Mouse (Mus musculus) c-Kit-positive CD71-positive TER-119-positive erythroid progenitor cells, embryonic 14.5 days (primary cell): ENCODE results near the gene Cldn9.

Experiments
- DNase-seq: peaks from one replicate; pipeline ENCODE4 v3.0.0-alpha.2; 2013; ENCODE audit warnings: low spot score

Gene Cldn9

DNA sequence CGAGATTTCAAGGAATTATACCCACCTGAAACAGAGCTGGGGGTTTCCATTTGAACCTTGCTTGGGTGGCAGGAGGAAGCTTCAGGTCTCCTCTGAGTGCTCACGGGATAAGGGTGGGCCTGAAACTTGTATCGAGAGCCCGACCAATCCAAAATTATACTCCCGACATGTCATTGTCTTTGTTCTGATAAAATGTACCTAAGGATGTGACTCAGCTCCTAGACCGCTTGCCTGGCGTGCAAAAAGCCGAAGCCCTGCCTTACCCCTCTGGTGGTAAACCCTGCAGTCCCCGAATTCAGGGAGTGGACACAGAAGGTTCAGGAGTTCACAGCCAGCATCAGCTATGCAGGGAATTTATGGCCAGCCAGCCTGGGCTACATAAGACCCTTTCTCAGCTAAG is 3.5 kb downstream of the Cldn9 start:
- DNase-seq: no peak

- DNase-seq: no peak
Observed at GRCm38 (mm10) chr17:23679127-23679835, 4.5 kb downstream of the Cldn9 start, which contains the start of gene Cldn6. TSS of gene Cldn6 (plus strand) at chr17:23679249.

DNA sequence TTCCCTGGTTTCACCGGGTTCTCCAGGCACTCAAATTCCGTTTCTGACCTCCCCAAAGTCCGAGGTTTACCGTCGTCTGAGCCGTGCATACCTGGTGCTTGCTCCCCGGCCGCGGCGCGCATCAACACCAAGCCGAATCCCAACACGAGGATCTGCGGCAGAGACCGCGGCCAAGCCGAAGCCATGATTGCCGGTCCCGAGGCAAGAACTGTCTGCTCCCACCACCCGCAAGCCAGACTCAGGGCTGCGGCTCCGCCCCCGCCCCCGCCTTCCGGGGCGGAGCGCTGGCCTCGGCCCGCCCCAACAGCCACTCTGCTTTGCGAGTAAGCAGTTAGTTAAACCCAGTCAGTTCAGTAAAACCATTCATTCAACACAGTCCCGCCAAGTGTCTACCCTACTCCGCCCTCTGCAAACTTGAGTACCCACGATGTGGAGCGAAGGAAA is 6.6 kb downstream of the Cldn9 start, which contains the start of gene Tnfrsf12a:
Tnfrsf12a (minus strand) TSS at position 233 of the 444 bp plus-strand sequence.
- peak; percentile 74 for DNase-seq

DNA sequence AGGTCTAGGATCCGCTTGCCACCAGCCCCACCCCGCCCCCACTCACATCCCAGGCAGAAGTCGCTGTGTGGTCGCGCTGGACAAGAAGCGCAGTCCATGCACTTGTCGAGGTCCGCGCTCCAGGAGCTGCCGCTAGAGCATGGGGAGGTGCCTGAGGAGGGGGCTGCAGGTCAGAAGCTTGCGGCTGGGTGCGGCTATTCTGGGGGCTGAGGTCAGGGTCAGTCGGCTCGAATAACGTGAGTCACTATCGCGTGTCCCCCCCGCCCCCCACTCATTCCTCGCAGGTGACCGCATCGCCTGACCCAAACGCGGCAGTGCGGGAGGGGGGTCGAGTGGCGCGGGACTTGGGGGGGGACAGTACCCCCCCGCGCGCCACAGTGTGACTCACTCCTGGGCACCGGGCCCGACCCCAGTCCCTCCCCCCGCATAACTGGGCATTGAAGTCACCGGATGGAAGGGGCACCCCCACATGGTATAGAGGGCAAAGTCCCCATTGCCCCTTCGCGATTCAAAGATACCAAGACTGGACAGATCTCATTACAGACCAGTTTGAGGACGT is 7.3 kb downstream of the Cldn9 start:
- DNase-seq: no peak

DNA sequence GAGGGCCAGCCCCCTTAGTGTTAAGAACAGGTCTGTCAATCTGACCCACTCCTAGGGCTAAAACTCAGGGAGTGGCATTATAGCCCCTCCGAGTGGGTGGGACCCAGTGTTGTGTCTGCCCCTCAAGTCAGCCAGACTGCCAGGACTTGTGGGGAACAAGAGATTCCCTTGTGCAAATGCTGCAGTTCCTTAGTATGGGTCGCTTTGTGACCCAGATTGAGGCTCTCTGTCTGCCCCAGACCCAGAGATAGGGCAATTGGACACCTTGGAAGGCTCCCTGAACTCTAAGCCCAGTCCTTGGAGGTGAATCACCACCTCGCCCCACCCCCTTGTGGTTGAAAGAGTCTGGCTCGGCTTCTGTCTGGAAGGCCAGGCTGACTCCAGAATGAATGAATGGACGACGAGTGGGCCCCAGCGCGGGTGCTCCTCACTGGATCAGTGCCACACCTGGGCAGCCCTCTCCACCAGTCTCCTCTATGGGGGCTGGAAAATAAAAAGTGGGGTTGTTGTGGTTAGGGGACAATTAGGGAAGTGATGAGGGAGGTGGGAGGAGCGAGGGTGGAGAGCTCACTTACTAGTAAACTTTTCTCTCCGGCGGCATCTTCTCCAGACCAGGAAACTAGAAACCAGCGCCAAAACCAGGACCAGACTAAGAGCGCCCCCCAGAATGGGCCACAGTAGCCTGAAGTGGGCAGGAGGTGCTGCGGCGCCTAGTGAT is 8.1 kb downstream of the Cldn9 start:
- peak; percentile 56 for DNase-seq

DNA sequence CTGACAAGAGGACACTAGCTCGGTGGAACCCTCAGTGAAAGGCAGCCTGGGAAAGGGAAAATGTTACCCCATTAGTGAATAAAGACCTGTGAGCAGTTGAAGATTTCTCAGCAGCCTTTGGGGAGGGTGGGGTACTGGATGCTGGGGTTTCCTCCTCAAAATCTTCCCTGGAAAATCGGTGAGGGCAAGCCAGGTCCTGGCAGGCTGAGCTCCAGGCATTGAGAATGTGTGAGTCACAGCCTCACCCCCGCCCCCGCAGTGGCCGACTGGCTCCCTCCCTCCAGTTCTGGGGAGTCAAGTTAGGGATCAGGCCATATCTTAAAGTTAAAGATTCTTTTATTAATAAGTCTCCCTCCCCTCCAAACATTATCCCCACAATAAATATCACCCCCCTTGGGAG is 8.7 kb downstream of the Cldn9 start:
- DNase-seq: no peak

GRCm38 (mm10) chr17:23674271-23674952 is 9.4 kb downstream of the Cldn9 start:
- no peak for DNase-seq

GRCm38 (mm10) chr17:23673424-23674073 is 10.3 kb downstream of the Cldn9 start, which contains the start of the genes Hcfc1r1 and Thoc6:
TSS of gene Hcfc1r1 (plus strand) at chr17:23673596.
TSS of gene Thoc6 (minus strand) at chr17:23673882.
- peak; percentile 92 for DNase-seq

GRCm38 (mm10) chr17:23672761-23673160 is 11.1 kb downstream of the Cldn9 start:
- DNase-seq: no peak

DNA sequence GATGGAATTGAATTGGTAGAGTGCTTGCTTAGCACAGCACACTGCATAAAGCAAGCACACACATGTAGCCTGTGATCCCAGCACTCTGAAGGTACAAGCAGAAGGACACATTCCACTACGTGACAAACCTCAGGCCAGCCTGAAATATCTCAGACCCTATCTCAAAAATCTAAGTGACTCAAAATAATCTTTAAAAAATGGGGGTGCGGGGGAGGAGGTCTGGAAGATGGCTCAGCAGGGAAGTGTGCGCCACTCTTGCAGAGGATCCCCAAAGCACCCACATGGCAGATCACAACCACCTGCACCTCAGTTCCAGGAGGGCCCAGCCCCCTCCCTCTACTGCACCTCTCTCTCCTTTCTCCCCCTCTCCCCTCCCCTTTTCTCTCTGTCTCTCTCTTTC is 12.3 kb downstream of the Cldn9 start:
- no peak for DNase-seq

DNA sequence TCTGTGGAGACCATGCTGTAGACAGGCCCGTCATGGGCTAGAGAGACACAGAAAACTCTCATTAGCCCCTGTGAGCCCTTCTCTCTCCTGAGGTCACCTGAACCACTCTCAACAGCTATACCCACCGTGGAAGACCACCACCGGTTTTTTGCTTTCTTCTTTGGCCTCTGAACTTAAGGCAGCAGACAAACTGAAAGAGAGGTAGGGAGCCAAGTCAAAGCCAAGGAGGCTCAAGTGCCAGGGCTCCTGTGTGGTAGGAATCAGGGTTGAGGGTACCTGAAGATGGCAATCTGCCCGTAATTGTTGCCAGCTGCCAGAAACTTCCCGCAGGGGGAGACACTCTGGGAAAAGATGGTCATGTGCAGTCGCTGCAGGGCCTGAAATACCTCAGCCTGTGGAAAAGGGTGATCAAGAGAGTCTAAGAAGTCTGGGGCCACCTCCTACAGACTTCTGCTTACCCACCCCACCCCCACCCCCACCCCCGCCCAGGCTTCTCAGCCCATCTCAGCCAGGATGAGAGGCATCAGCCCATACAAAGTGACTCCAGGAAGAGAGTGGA is 13.2 kb downstream of the Cldn9 start:
- DNase-seq: no peak

GRCm38 (mm10) chr17:23665511-23665910 is 18.3 kb downstream of the Cldn9 start:
- DNase-seq: no peak

GRCm38 (mm10) chr17:23664556-23665021 is 19.2 kb downstream of the Cldn9 start:
- DNase-seq: no peak

- DNase-seq: no peak
Observed at GRCm38 (mm10) chr17:23661526-23661925, 22.3 kb downstream of the Cldn9 start.

DNA sequence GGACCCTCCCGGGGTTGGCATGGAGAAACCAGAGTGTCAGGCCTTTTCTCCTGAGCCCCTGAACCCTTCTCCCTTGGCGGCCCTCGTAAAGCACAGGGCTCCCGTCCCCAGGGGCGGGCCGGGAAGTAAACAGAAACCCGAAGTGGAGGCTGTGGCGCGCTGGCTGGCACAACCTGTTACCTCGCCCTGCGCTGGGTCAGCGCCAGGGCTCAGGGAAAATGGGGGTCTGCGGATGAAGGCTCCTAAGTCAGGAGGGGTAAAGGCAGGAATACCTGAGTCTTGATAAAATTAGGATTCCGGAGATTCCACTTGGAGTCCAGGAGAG is 23.0 kb downstream of the Cldn9 start:
- DNase-seq: no peak

- DNase-seq: no peak
Observed at GRCm38 (mm10) chr17:23660117-23660875, 23.5 kb downstream of the Cldn9 start, which contains the start of gene Bicdl2. TSS of gene Bicdl2 (plus strand) at chr17:23660506.

GRCm38 (mm10) chr17:23658450-23658849 is 25.4 kb downstream of the Cldn9 start:
- no peak for DNase-seq

- no peak for DNase-seq
Observed at GRCm38 (mm10) chr17:23654410-23654809, 29.4 kb downstream of the Cldn9 start.

- no peak for DNase-seq
Observed at GRCm38 (mm10) chr17:23654001-23654400, 29.8 kb downstream of the Cldn9 start.

DNA sequence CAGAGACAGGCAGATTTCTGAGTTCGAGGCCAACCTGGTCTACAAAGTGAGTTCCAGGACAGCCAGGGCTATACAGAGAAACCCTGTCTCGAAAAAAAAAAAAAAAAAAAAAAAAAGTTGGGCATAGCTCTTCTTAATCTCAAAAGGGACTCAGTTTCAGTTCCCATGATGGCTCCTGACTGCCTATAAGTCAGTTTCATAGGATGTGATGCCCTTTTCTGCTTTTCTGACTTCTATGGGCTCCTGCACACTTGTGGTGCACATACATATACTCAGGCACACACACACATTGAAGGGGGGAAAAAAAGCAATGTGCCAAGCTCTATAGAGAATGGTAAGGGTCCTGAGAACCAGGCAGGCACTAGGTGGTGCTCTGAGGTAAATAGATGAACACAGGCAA is 30.5 kb downstream of the Cldn9 start:
- no peak for DNase-seq

- no peak for DNase-seq
Observed at GRCm38 (mm10) chr17:23651363-23651762, 32.5 kb downstream of the Cldn9 start.
